ENCODE assay signal across 10 mouse cellular contexts in genomic region chr4:150474086-150474485, GRCm38 (mm10).
DNase-seq lines count a peak whose midpoint lies in the region; ATAC-seq lines count a peak whose summit lies in the region.
"Had no signal": no experiment of that assay in that cellular context is flagged by ENCODE, and none has a peak within 500 bp of the region (broad histone marks: within the 10 kb centered on the region; RNA-seq: fewer than 3 reads in every experiment).

No protein-coding gene starts in this region.

- peaks cover 32% of the 10 kb centered on the region for H3K36me3 ChIP-seq in heart, embryonic 13.5 days
- H3K36me3 ChIP-seq in midbrain, embryonic 14.5 days (ENCODE audit: control insufficient read depth, insufficient read depth, low read length), result peaks cover 25% of the 10 kb centered on the region

- DNase-seq in adrenal gland, adult 8-10 months, result peak; percentile 39
- DNase-seq in adrenal gland, postnatal 25 days, result no peak
- DNase-seq in layer of hippocampus, adult 11-12 months (ENCODE audit: low spot score), result peak; percentile 55
- DNase-seq in layer of hippocampus, postnatal 25 days (ENCODE audit: extremely low spot score in 1 of 2, low spot score in 1 of 2), result no peak
- DNase-seq in right cerebral cortex, postnatal 10 days (ENCODE audit: low spot score in 2 of 2), result peak; percentile 73 to 78
- no peak for DNase-seq in thymus, adult 18-20 months
- DNase-seq in midbrain, embryonic 14.5 days, result no peak

- no peak overlapping the region for H3K9ac ChIP-seq in heart, embryonic 13.5 days
- no peak overlapping the region for H3K9ac ChIP-seq in midbrain, embryonic 14.5 days (replicated peaks; ENCODE audit: low read length)

- WGBS in heart, embryonic 13.5 days, result 33% methylated on average over 7 of the region's 7 CpGs
- 39% methylated on average over 7 of the region's 7 CpGs for WGBS in midbrain, embryonic 14.5 days

- no peaks in the 10 kb centered on the region for H3K27me3 ChIP-seq in heart, embryonic 13.5 days (replicated peaks)
- H3K27me3 ChIP-seq in midbrain, embryonic 14.5 days (ENCODE audit: control insufficient read depth, insufficient read depth, low read length), result no peaks in the 10 kb centered on the region
- H3K27me3 ChIP-seq: Patski had no signal

- ATAC-seq in heart, embryonic 13.5 days (ENCODE audit: extremely low read depth, insufficient number of reproducible peaks, low FRiP score, low TSS enrichment), result no peak
- no peak for ATAC-seq in midbrain, embryonic 14.5 days (ENCODE audit: low FRiP score, low TSS enrichment)
- ATAC-seq: Patski had no signal

- H3K4me3 ChIP-seq in heart, embryonic 13.5 days, result no peak overlapping the region
- no peak overlapping the region for H3K4me3 ChIP-seq in midbrain, embryonic 14.5 days (replicated peaks; ENCODE audit: low read depth, low read length)
- H3K4me3 ChIP-seq: hindbrain, embryonic 10.5 days had no signal

- peak overlapping the region; percentile 80 for H3K27ac ChIP-seq in heart, embryonic 13.5 days (replicated peaks)
- no peak overlapping the region for H3K27ac ChIP-seq in midbrain, embryonic 14.5 days (replicated peaks; ENCODE audit: low read depth, low read length)
- H3K27ac ChIP-seq: hindbrain, embryonic 10.5 days had no signal

- no peaks in the 10 kb centered on the region for H3K9me3 ChIP-seq in heart, embryonic 13.5 days
- H3K9me3 ChIP-seq in midbrain, embryonic 14.5 days (ENCODE audit: control insufficient read depth, low read length), result no peaks in the 10 kb centered on the region
- H3K9me3 ChIP-seq: hindbrain, embryonic 10.5 days had no signal

- H3K4me2 ChIP-seq in heart, embryonic 13.5 days, result no peak overlapping the region
- no peak overlapping the region for H3K4me2 ChIP-seq in midbrain, embryonic 14.5 days (ENCODE audit: low read length)

- peaks cover 62% of the 10 kb centered on the region for H3K4me1 ChIP-seq in heart, embryonic 13.5 days
- peaks cover 11% of the 10 kb centered on the region for H3K4me1 ChIP-seq in midbrain, embryonic 14.5 days (ENCODE audit: control insufficient read depth, insufficient read depth, low read length)

Comparison
In these comparisons a context has a peak if more than half of its experiments do, and no peak if none do; other contexts are left out.
1. DNase-seq: peak in adrenal gland, adult 8-10 months (single experiment), layer of hippocampus, adult 11-12 months (single experiment) and right cerebral cortex, postnatal 10 days (2 of 2); none in adrenal gland, postnatal 25 days (single experiment), layer of hippocampus, postnatal 25 days (0 of 2), thymus, adult 18-20 months (0 of 2) and midbrain, embryonic 14.5 days (single experiment).